Mouse (Mus musculus): ENCODE measurements around the gene Pik3r2. TPM values are rescaled to one million over a fixed set of nuclear protein-coding genes. Genes with fewer than 3 reads are reported as not detected.

Pik3r2 gene
- polyA plus RNA-seq, 1 experiment from 2014 or later, result 61.6 TPM

DNA sequence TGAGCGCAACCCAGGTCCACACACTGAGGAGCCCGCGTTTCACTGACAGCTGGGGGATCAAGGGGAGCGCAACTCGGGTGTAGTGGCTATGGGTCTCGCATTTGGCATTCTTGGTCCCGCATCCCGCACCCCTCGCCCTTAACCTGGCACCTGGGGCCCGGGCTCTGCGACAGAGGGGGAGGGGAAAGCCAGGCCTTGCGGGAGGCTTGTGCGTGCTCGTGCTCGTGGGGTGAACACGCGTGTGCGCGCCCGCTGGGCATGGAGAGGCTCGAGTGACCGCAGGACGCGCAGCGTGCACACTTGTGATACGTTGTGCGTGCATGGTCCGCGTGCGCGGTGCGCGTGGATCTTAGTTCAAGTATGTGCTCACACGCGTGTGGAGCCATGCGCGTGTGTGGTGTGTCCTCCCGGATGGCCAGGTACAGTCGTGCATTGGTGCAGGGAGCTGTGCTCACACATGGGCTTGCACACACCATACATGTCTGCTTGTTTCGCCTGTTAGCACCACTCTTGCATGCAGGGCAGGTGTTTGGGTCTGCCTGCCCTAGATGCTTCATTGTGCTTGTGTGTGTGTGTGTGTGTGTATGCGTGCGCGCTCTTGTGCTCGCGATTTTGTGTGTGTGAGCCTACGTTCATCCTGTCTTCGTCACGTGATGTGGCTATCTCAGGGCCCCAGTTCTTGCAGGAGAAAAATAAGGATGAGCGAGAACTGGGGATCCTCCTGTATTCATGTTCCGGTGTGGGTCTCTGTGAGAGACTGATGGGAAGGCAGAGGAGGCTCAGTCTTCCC is 21.4 kb downstream of the Pik3r2 start:
- Histone ChIP-seq H3K4me3 (ENCODE audit: low read depth, low read length) (peak overlapping the region; percentile 59), H3K9ac (ENCODE audit: low read length) (peak overlapping the region; percentile 67), H3K36me3 (ENCODE audit: control insufficient read depth, insufficient read depth, low read length) (no peaks in the 10 kb centered on the region), H3K27me3 (ENCODE audit: control insufficient read depth, insufficient read depth, low read length) (no peaks in the 10 kb centered on the region), H3K4me1 (replicated peaks; ENCODE audit: control insufficient read depth, insufficient read depth, low read length) (peaks cover 1% of the 10 kb centered on the region; the same call in 1 of the 2 replicates), H3K4me2 (ENCODE audit: low read depth, low read length, severe bottlenecking) (peak overlapping the region; percentile 78), H3K9me3 (ENCODE audit: control insufficient read depth, low read length) (no peaks in the 10 kb centered on the region), H3K27ac (ENCODE audit: low read depth, low read length) (no peak overlapping the region; the same call in 1 of the 2 replicates)
- DNase-seq (ENCODE audit: low spot score) (peak; percentile 82), ATAC-seq (replicated peaks; ENCODE audit: low FRiP score) (peak; percentile 65)
- 20% methylated on average over 50 of the region's 50 CpGs for WGBS

DNA sequence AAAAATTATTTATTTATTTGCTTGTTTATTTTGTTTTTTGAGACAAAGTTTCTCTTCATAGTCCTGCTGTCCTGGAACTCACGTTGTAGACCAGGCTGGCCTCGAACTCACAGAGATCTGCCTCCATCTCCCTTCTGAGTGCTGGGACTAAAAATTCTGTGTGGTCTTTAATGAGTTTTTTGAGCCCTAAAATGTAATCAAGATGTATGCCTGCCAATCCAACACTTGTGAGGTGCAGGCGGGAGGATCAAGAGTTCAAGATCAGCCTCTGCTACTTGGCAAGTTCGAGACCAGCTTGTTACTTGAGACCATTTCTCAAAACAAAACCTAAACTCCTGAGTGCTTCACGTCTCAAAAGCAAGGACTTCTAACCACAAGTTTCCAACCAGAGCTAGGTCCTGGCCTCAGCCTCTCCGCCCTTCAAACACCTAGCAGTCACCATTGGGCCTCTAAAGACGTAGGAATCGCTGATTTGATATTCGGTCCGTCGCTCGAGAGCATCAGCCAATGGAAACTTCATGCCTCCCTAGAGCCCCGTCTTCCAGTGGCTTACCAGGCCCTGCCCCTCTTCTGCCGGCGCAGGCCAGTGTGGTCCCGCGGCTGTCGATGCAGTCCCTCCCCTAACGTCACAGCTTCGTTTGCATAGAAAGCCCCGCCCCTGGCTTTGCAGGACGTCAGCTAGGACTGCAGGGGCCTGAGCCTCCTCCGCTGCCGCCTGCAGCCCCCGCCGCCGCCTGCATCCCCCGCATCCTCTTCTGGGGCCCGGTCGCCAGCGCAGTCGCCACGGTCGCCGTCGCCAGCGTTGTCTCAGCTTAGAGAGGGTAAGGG is 22.3 kb downstream of the Pik3r2 start, which contains the start of gene Rab3a:
Gene Rab3a, plus strand, starts transcription at position 637 of the 828 bp plus-strand sequence.
- WGBS, result 8% methylated on average over 37 of the region's 37 CpGs
- H3K4me3 ChIP-seq (ENCODE audit: low read depth, low read length), result peak within 1 kb of the TSS; percentile 59
- H3K4me1 ChIP-seq (replicated peaks; ENCODE audit: control insufficient read depth, insufficient read depth, low read length), result no peaks in the 10 kb centered on the region; the same call in 1 of the 2 replicates
- peak within 1 kb of the TSS; percentile 78 for H3K4me2 ChIP-seq (ENCODE audit: low read depth, low read length, severe bottlenecking)
- ATAC-seq (replicated peaks; ENCODE audit: low FRiP score) (peak; percentile 97), DNase-seq (ENCODE audit: low spot score) (peak; percentile 98)
- no peaks in the 10 kb centered on the region for H3K9me3 ChIP-seq (ENCODE audit: control insufficient read depth, low read length)
- H3K36me3 ChIP-seq (ENCODE audit: control insufficient read depth, insufficient read depth, low read length), result no peaks in the 10 kb centered on the region
- peak within 1 kb of the TSS; percentile 67 for H3K9ac ChIP-seq (ENCODE audit: low read length)
- no peaks in the 10 kb centered on the region for H3K27me3 ChIP-seq (ENCODE audit: control insufficient read depth, insufficient read depth, low read length)
- no peak within 1 kb of the TSS; the same call in 1 of the 2 replicates for H3K27ac ChIP-seq (ENCODE audit: low read depth, low read length)

DNA sequence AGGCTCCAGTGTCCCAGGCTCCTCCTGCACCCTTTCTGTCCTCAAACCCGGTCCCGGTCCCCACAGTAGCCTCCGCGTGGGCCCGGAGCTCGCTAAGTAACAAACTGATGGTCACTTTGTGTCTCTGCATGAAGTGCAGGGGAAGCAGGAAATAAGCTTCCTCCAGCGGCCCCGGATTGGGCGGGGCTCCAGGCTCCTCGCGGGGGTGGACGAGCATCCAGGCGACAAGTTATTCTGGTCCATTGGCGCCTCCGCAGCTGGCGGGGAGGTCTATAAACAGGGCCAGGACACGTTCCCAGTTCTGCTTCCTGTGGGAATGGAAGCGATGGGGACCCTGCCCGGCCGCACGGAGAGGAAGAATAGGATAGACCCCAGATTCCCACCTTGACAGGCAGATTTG is 23.4 kb downstream of the Pik3r2 start:
- H3K4me1 ChIP-seq (replicated peaks; ENCODE audit: control insufficient read depth, insufficient read depth, low read length), result no peaks in the 10 kb centered on the region
- no peak overlapping the region; the same call in 1 of the 2 replicates for H3K9ac ChIP-seq (ENCODE audit: low read length)
- H3K9me3 ChIP-seq (ENCODE audit: control insufficient read depth, low read length), result no peaks in the 10 kb centered on the region
- no peaks in the 10 kb centered on the region for H3K36me3 ChIP-seq (ENCODE audit: control insufficient read depth, insufficient read depth, low read length)
- no peak overlapping the region for H3K4me2 ChIP-seq (ENCODE audit: low read depth, low read length, severe bottlenecking)
- 34% methylated on average over 21 of the region's 21 CpGs for WGBS
- H3K27ac ChIP-seq (ENCODE audit: low read depth, low read length), result no peak overlapping the region
- no peaks in the 10 kb centered on the region for H3K27me3 ChIP-seq (ENCODE audit: control insufficient read depth, insufficient read depth, low read length)
- ATAC-seq (replicated peaks; ENCODE audit: low FRiP score) (no peak), DNase-seq (ENCODE audit: low spot score) (peak; percentile 64)
- no peak overlapping the region for H3K4me3 ChIP-seq (ENCODE audit: low read depth, low read length)

DNA sequence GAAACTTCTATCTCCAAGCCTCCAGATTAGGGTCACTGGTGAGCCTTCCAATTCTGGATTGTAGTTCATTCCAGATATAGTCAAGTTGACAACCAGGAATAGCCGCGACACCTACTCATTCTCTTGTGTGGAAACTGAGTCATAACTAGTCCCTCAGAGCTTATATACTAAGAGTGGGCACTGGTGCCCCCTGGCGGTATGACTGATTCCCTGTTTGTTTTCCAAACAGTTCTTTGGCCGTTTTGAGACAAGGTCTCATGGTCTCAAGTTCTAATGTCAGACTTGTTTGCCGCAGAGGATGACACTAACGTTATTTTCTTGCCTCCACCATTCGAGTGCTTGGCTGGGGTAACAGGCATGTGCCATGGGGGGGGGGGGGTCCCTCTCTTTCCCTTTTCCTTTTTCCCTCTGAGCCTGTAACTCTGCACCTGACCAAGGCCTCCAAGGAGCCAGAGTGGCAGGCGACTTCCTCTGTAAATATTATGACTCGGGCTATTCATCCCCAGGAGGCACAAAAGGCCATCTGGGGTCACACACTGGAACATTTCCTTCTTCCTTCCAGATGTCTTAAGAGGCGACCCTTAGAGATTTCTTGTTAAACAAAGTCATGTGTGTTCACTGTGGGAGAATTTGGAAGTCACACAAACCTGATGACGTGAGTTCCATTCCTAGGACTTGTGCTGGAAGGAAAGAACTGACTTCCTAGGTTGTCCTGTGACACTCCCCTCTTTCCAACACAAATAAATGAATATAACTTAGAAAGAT is 24.3 kb downstream of the Pik3r2 start:
- 44% methylated on average over 11 of the region's 11 CpGs for WGBS
- no peak overlapping the region for H3K4me2 ChIP-seq (ENCODE audit: low read depth, low read length, severe bottlenecking)
- no peaks in the 10 kb centered on the region for H3K36me3 ChIP-seq (ENCODE audit: control insufficient read depth, insufficient read depth, low read length)
- H3K9me3 ChIP-seq (ENCODE audit: control insufficient read depth, low read length), result no peaks in the 10 kb centered on the region
- no peaks in the 10 kb centered on the region for H3K4me1 ChIP-seq (replicated peaks; ENCODE audit: control insufficient read depth, insufficient read depth, low read length)
- no peak overlapping the region for H3K27ac ChIP-seq (ENCODE audit: low read depth, low read length)
- DNase-seq (ENCODE audit: low spot score) (peak; percentile 83), ATAC-seq (replicated peaks; ENCODE audit: low FRiP score) (no peak)
- H3K27me3 ChIP-seq (ENCODE audit: control insufficient read depth, insufficient read depth, low read length), result 0 out of 2 replicates have a peak, but pooled peaks cover under 1% of the 10 kb centered on the region
- no peak overlapping the region for H3K9ac ChIP-seq (ENCODE audit: low read length)
- H3K4me3 ChIP-seq (ENCODE audit: low read depth, low read length), result no peak overlapping the region

DNA sequence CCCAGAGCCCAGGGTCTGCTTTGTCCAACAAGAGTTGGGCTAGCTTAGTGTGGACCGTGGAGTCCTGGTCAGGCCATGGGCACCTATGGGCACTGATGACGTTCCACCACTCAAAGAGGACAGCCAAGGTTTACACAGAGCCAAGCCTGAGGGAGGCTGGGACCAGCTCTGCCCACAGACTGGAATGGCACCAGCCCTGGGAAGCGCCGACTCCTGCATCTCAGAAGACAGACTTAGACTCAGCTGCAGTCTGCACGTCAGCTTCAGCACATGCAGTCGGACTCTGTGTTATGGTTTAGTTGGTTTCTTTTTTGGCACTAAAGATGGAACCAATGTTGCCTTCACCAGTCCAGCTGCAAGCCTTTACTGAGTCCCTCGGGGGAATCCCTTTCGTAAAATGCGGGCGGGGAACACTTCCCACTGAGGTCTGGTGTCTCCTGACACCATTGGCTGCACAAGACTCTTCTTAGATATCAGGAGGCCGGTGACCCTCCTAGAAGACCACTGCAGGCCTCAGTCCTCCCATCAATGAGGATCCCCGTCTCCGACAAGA is 26.3 kb downstream of the Pik3r2 start:
- Histone ChIP-seq H3K36me3 (ENCODE audit: control insufficient read depth, insufficient read depth, low read length) (no peaks in the 10 kb centered on the region), H3K9ac (ENCODE audit: low read length) (no peak overlapping the region), H3K4me1 (replicated peaks; ENCODE audit: control insufficient read depth, insufficient read depth, low read length) (no peaks in the 10 kb centered on the region), H3K4me2 (ENCODE audit: low read depth, low read length, severe bottlenecking) (no peak overlapping the region), H3K9me3 (ENCODE audit: control insufficient read depth, low read length) (no peaks in the 10 kb centered on the region), H3K27ac (ENCODE audit: low read depth, low read length) (no peak overlapping the region), H3K4me3 (ENCODE audit: low read depth, low read length) (no peak overlapping the region), H3K27me3 (ENCODE audit: control insufficient read depth, insufficient read depth, low read length) (peaks cover 11% of the 10 kb centered on the region)
- DNase-seq (ENCODE audit: low spot score), result peak; percentile 42
- no peak for ATAC-seq (replicated peaks; ENCODE audit: low FRiP score)
- WGBS, result 87% methylated on average over 13 of the region's 13 CpGs

DNA sequence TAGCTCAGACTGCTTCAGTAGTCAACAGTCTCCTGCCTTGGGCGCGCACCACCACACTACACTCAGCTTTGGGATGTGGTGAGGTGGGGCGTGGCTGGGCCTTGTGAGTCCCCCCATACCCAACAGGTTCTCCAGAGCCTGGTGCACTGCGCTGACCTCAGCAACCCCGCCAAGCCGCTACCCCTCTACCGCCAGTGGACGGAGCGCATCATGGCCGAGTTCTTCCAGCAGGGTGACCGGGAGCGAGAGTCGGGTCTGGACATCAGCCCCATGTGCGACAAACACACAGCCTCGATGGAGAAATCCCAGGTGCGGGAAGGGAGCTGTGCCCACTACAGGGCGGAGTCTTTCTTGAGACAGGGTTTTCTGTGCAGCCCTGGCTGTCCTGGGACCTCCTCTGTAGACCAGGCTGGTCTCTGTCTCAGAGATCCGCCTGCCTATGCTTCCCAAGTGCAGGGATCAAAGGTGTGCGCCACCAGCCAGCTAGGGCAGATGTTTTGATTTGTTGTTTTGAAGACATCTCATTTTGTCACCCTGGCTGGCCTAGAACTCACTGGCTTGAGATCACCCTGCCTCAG is 27.3 kb downstream of the Pik3r2 start:
- H3K9me3 ChIP-seq (ENCODE audit: control insufficient read depth, low read length), result no peaks in the 10 kb centered on the region
- peaks cover 20% of the 10 kb centered on the region for H3K27me3 ChIP-seq (ENCODE audit: control insufficient read depth, insufficient read depth, low read length)
- H3K4me2 ChIP-seq (ENCODE audit: low read depth, low read length, severe bottlenecking), result no peak overlapping the region
- no peaks in the 10 kb centered on the region for H3K36me3 ChIP-seq (ENCODE audit: control insufficient read depth, insufficient read depth, low read length)
- peaks cover 2% of the 10 kb centered on the region; the same call in 1 of the 2 replicates for H3K4me1 ChIP-seq (replicated peaks; ENCODE audit: control insufficient read depth, insufficient read depth, low read length)
- 80% methylated on average over 19 of the region's 19 CpGs for WGBS
- ATAC-seq (replicated peaks; ENCODE audit: low FRiP score) (no peak), DNase-seq (ENCODE audit: low spot score) (peak; percentile 53)
- H3K27ac ChIP-seq (ENCODE audit: low read depth, low read length), result no peak overlapping the region
- H3K4me3 ChIP-seq (ENCODE audit: low read depth, low read length), result no peak overlapping the region
- H3K9ac ChIP-seq (ENCODE audit: low read length), result no peak overlapping the region

DNA sequence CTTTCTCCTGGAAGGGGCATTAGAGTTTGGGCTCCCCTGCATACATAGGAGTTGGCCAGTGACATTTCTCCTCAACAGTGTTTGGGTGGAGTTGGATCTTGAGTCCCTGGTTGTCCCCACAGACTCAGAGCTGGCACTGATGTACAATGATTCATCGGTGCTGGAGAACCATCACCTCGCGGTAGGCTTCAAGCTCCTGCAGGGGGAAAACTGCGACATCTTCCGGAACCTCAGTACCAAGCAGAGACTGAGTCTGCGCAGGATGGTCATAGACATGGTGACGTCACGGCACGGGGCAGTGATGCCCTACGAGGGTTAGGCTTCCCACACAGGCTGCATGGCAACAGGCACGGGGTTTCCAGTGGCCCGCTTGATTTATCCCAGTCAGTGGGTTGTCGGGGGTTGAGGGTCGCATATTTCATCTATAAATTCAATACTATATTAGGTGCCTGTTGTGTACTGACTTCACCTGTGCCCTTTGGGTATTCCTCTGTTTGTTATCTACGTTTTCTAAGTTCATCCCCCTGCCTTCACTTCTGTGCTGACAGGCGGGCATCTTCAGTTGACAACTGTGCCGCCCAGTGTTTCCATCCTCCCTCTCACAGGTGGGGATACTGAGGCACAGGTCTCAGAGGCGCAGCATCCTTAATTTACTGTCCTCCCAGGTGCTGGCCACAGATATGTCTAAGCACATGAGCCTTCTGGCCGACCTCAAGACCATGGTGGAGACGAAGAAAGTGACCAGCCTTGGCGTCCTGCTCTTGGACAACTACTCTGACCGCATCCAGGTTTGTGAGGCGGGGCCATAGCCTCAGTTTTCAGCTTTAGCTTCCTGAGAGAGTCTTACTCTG is 28.0 kb downstream of the Pik3r2 start:
- ATAC-seq (replicated peaks; ENCODE audit: low FRiP score) (no peak), DNase-seq (ENCODE audit: low spot score) (peak; percentile 44)
- Histone ChIP-seq H3K4me3 (ENCODE audit: low read depth, low read length) (no peak overlapping the region), H3K27me3 (ENCODE audit: control insufficient read depth, insufficient read depth, low read length) (peaks cover 27% of the 10 kb centered on the region), H3K9me3 (ENCODE audit: control insufficient read depth, low read length) (no peaks in the 10 kb centered on the region), H3K4me1 (replicated peaks; ENCODE audit: control insufficient read depth, insufficient read depth, low read length) (peaks cover 3% of the 10 kb centered on the region; the same call in 1 of the 2 replicates), H3K36me3 (ENCODE audit: control insufficient read depth, insufficient read depth, low read length) (no peaks in the 10 kb centered on the region), H3K9ac (ENCODE audit: low read length) (no peak overlapping the region), H3K27ac (ENCODE audit: low read depth, low read length) (no peak overlapping the region), H3K4me2 (ENCODE audit: low read depth, low read length, severe bottlenecking) (no peak overlapping the region)
- 88% methylated on average over 23 of the region's 23 CpGs for WGBS
